Mouse (Mus musculus) neural tube, embryonic 10.5 days (tissue): Measurements from ENCODE around the gene Entr1.
"Not testable (repeated sequence)": the region's sequence is repeated elsewhere in the genome, so short reads cannot be mapped to it uniquely, and the experiment has no call there.

Experiments
- DNase-seq: peaks from one replicate; pipeline ENCODE4 v3.0.0-alpha.2; 2017; ENCODE audit warnings: low spot score; ENCODE audit errors: extremely low spot score

Entr1 gene

DNA sequence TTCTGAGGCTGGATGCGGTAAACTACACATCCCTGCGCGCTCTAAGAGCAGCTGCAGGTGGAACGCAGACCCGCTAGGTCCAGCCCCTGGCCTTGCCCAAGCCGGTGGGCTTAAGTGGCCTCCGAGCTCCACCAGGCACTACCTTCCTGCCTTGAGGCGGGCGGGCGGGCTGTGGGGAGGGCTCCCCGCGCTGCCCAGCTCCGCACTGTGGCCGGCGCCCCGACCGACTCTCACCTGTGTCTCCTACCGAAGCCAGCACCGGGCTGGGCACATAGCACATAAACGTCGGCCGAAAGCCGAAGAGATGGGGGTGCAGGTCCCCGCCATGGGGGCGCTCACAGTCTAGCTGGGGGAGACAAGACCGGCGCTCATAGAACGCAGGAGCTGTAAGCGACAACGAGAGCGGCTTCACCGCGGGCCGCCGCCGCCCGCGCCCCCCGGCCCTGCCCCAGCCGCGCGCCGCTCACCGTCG lies 398 bp downstream of the Entr1 start:
- DNase-seq = peak; percentile 65

DNA sequence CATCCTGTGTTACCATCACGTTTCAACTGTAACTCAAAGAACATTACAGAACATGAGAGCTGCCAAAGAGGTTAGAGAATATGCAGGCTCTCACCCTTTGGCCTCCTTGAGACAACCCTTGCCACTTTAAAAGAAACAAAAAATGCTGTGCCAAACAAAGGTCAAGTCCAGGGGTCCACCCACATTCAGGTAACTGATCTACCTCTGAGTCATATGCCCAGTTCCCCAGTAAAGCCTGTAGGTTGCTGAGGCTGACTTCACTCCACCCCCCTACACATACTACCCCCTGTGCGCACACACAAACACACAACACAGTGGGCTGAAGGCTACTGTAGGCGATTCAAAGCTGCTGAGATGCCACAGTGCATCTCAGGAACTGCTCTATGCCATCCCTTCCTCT lies 1.4 kb downstream of the Entr1 start:
- DNase-seq = no peak

DNA sequence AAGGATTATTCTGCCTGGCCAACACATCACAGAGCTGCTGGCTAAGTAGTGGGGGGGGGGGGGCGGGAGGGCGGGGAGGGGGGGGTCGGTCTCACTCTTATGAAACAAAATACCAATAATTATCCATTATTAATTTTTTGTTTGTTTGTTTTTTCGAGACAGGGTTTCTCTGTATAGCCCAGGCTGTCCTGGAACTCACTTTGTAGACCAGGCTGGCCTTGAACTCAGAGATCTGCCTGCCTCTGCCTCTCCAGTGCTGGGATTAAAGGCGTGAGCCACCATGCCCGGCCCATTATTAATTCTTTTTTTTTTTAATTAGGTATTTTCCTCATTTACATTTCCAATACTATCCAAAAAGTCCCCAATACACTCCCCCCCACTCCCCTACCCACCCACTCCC lies 8.2 kb downstream of the Entr1 start:
- DNase-seq = not testable (repeated sequence)

DNA sequence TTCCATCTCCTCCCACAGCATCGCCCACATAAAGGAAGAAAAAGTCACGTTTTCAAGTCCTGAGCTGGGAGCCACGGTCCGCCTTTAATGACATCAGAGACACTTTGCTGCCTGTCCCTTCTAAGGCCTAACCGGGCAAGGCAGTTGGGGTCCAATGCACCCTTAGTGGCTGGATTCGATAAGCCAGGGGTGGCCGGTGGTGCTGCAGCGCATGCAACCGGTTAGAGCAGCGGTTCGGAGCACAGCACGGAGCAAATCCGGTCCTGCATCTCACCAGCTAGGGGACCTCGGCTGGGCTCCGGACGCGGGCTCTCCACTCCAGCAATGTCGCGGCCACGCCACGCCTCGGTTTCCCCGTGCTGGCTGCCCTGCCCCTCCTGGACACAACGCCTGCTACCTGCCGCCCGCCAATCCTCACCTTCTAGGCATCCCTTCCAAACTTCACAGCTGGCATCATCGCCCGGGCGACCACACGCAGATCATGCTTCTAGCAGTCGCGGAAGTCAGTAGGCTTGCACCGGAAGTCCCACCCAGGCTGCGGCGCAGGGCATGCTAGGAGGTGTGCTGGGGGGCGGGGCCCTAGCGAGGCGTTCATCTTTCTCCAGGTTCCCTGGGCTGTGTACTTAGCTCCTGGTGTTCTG lies 8.9 kb downstream of the Entr1 start, which contains the start of gene Snapc4:
TSS of gene Snapc4 (minus strand) at position 523 of the 641 bp plus-strand sequence.
- peak; percentile 86 for DNase-seq

DNA sequence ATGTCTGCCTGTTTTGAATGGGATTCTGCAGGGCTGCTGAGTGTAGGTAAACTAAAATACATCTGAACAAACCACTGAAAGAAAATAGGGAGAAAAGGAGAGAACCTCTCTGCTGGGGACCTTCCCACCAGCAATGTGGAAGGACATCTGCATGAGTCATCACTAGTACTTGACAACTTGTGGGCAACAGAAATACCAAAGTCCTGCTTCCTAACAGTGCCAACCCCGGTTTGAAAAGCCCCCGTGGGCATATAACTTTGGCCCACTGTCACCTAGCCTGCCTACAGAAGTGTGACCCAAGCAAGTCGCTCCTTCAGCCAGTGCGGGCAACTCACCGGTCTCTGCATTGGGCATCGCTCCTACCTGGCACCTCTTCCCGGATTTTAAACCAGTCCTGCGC lies 16.7 kb downstream of the Entr1 start:
- DNase-seq = no peak

DNA sequence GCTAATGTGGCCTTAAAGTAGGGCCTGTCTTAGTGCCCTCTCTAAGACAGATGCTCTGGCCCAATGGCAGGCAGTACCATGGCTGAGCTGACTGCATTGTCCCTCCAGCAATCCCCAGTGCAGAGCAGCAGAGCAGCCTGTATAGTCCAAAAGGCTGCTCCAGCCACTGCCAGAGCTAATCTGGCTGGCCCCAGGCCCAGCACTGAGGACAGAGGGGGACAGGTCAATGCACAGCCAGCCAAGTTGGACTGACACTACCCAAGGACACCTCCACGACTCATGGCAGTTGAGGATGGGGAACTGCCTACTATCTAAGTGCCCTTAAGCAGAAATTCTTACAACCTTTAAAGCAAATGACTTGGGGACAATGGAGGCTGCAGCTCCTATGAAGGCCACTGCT lies 20.5 kb downstream of the Entr1 start:
- DNase-seq = no peak

DNA sequence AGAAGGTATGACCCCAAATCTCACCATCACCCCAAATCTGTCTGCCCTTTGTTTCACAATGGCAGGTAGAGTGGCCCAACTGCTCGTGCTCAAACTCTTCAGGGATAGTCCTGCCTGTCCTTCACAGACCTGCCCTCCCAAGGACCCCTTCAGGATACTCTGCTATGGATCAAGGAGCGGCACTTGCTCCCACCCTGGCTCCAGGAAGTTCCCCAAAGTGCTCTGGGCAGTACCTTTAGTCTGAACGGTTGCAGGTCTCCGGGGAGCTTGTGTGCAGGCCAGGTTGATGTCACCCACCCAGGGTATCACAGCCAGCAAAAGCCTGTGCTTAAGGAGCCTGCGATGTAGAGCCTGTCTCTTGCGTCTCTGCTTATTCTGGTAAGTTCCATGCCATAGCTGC lies 21.2 kb downstream of the Entr1 start:
- no peak for DNase-seq

DNA sequence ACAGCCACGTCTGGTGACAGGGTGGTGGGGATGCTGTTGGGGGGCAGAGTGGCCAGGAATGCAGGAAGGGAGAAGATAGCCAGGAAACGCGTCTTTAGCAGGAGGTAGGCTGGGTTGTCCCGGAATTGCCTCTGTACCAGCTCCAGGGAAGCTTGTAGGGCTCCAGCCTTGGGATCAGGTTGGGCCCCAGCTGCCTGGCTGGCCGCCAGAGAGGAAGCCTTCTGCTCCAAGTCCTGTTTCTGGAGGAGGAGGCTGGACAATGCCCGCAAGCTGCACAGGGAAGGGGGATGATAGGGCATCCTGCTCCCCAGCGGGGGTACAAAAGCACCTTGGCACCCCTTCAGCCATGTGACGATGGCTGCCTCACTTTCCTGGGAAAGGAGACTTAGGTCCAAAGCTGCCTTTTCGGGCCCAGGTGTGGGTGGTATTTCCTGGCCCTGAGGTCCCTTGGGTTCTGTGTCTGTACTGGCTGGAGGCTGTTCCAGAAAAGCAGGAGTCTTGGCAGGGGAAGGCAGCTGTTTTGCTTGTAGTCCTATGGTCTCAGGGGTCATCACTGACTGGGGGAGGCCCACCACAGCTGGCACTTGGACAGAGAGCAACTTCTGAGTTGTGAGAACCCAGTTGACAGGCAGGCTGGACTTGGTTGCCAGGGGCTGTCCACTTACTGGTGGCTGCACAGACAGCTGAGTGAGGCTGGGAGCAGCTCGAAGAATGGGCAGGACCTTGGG lies 24.2 kb downstream of the Entr1 start:
- no peak for DNase-seq

DNA sequence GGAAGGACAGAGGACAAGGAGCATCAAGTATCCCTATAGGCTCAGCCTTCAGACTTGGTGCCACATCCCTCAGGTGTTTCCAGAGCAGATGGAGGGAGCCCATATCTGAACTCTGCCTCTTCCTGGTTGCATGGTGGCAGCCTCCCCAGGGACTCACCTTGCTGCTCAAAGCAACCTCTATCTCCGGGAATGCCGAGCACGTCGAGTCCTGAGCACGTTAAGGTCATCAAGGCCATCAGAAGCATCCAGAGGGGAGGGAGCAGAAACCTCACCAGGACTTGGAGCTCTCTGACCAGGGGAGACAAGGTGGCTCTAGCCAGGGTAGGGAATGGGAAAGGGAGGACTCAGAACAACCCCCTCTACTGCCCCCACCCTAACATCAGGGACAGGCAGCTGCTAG lies 25.6 kb downstream of the Entr1 start:
- no peak for DNase-seq

DNA sequence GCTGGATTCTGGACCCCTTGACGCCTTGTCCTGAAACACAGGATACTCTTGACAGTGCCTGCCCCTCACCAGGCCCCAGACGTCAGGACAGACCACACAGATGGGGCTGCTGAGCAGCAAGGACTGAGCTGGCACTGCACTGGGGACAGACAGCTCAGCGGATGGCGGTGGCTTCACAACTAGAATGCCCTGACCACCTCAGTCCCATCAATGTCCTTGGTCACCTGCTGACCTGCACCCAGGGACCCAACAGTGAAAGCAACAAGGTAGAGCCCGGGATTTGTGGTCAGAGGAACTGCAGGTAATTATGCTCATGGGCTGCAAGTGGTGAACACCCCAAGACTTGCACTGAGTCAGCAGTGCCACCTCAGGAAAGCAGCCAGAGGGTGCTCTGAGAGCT lies 26.1 kb downstream of the Entr1 start:
- DNase-seq = no peak

DNA sequence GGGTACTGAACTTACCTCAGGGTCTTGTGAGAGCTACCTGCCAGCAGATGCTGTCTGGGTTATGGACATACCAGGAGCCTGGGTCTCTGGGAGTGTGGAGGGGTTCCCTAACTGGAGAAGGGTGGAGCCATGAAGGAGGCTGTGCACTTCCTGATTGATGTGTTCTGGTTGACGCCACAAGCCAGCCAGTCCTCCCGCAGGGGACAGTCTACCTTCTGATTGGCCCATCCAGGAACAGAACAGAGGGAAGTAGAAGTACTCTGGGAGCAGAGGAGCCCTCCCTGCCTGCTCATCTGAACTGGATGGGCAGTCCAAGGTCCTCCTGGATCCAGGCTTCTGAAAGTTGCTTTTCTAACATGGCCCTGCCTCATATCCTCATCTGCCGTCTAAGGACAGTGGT lies 28.3 kb downstream of the Entr1 start, which contains the start of gene Card9:
TSS of gene Card9 (minus strand) at position 147 of the 400 bp plus-strand sequence.
- DNase-seq = no peak

DNA sequence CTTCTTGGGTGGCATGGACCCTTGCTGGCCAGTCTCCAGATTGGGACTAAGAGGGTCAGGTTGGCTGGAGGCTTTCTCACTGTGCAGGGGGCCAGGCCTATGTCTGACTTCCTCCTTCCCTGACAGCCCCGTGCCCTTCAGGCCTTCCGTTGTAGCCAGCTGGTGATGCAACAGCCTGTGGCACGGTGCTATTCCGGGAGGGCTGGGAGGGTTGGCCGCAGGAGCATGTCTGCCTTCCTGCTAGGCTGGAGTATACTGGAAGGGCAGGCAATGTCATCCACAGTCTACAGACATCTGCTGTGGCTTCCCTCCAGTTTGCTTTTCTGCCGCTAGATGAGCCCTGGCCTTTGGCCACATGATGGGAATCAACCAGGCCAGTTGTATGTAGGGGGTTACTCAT lies 29.1 kb downstream of the Entr1 start:
- no peak for DNase-seq

DNA sequence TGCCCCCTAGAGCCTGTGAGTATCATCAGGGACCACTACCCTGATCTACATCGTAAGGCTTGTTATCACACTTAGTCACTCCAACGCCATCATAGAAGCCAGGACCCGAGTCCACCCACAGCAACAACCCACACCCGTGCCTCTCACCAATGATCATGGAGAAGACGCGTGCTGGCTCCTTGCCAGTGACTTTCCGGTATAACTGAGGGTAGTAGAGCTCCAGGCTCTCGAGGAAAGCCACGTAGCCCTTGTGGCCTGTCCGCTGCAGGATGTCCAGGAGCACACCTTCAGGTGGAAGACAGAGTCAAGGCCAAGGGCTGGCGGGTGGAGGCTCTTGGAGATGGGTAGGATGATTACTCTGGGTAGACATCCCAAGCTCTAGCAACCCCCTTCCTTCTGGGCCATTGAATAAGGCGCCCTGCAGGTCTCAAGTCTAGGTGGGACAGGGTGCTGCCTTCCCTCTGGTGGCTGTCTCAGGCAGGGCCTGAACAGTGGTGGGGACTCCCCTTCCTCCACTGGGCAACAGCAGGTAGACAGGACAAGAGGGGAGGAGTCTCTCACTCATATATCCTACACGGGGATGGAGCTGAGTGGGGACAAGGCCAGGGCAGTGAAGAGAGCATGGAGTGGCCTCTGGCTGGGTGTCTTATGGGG lies 30.3 kb downstream of the Entr1 start:
- no peak for DNase-seq

DNA sequence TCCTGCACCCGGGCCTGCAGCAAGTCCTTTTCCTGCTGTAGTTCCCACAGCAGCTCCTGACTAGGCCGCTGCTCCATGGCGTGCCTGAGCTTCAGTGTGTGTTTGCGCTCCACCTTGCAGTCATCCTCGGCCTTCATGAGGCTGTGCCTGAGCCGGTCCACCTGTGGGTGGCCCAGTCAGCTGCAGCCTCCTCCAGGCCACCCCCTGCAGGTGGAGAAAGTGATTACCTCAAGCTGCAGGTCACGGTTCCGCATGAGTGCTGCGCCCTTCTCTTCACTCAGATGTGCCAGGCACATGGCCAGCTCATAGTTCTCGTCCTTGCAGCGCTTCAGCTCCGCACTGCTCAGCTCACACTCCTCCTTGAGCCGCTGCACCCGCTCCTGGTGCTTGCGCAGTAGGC lies 31.6 kb downstream of the Entr1 start:
- no peak for DNase-seq

DNA sequence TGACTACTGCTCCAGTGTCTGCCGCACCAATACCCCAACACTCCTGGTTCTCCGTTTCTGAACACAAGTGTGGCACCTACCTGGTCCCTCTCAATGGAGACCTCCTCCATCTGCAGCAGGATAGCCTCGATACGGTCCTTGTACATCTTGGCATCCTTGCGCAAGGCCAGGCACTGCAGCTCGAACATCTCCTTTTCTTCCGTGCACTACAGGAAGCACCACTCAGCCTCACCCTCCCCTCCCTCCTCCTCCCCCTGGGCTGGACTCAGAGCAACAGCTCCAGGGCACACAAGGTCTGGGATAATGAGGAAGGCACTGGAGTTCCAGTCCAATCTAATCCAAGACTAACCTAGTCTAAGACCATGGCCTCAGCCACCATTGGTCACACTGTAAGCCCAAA lies 32.4 kb downstream of the Entr1 start:
- DNase-seq = no peak

DNA sequence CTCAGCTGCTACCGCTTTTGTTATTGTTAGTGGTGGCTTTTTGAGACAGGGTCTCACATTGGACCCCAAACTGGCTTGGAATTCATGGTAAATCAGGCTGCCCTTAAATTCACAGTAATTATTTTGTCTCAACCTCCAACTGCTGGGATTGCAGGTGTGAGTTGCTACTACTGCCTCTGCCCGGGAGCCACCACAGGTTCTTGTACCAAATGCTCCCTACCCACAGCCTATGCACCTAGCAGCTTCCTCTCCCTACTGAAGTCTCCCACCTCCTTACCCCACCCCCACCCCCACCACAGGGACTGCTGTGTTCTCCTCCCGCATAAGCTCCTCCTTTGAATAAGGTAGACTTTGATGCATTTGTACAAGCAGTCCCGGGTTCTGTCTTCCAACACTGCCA lies 32.9 kb downstream of the Entr1 start:
- no peak for DNase-seq

DNA sequence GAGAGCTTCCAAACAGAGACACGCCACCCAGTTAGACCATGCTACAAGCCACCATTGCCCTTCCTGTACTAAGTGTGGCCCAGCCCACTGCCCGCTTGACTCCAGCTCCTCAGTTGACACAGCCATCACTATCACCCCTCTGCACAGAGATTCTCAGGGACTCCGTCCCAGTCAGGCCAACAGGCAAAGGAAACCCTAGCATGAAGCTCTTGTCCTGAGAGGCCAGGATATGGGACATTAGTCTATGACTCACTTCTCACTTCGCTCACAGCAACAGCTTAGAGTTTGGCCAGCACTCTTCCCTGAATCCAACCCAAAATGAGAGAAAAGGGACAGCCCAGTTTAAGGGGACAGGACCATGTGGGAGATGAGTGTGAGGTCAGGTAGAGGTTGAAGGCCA lies 34.7 kb downstream of the Entr1 start:
- no peak for DNase-seq

DNA sequence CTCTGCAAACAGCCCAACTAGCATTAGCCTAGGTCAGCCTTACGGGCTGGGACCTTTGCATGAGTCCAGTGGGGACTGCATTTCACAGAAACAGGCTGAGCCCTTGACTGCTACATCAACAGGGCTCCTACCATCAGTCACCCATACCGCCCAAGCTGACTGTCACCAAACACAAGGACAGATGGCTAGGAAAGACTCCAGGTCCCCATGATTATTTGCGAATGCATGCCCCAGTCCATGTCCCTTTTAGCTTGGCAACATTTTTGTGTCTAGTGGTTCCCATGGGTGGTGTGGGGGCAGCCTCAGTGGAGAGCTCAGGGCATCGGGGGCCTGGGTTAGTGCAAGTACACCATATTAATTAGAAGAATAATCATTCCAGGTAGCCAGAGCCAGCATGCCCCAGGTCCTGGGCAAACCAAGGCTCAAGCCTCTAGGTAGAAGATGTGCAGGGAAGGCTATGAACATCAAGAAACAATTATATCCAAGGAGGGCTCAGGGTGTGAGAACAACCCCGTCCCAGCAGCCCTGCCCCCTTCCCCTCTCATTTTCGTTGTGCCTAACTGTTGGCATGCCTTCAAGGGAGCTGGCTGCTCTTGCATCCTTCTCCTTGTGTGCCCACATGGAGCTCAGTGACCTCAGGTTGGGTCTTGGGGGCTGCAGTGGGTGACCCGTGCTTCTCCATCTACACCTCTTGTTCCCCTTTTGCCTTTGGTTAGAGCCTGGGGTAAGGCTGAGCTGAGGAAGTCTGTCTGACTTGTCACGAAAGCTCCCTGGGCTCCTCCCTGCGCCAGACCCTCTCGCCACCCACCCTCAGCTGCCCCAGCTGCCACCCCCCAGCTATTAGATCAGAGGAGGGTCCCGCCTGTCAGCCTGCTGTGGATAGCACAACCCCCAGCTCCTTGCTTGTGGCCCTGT lies 35.8 kb downstream of the Entr1 start:
- DNase-seq = no peak

DNA sequence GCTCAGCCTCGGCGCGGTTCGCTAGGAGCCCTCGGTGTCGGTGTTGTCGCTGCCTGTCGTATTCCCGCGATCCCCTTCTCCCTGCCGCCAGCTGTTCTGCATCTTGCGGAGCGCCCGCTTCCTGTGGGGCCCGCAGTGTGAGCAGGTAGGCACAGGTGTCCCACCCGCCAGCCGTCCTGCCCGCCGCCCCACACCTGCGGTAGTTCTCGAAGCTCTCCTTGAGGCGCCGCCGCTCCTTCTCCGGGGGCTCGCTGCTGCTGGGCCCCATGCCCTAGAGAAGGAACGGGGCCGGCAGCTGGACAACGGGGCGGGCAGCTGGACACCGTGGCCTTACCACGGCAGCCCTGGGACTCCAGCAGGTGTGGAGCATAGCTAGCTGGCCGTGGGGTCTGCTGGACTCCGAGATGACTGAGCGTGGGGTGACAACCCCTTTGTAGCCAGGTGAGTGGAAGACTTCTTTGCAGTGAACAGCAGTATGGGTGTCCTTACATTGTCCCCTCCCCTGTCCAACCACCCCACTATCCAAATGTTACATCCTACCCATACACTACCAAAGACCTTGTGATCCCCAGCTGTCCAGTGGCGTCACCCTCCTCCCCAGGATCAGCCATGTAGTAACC lies 36.7 kb downstream of the Entr1 start:
- DNase-seq = no peak

DNA sequence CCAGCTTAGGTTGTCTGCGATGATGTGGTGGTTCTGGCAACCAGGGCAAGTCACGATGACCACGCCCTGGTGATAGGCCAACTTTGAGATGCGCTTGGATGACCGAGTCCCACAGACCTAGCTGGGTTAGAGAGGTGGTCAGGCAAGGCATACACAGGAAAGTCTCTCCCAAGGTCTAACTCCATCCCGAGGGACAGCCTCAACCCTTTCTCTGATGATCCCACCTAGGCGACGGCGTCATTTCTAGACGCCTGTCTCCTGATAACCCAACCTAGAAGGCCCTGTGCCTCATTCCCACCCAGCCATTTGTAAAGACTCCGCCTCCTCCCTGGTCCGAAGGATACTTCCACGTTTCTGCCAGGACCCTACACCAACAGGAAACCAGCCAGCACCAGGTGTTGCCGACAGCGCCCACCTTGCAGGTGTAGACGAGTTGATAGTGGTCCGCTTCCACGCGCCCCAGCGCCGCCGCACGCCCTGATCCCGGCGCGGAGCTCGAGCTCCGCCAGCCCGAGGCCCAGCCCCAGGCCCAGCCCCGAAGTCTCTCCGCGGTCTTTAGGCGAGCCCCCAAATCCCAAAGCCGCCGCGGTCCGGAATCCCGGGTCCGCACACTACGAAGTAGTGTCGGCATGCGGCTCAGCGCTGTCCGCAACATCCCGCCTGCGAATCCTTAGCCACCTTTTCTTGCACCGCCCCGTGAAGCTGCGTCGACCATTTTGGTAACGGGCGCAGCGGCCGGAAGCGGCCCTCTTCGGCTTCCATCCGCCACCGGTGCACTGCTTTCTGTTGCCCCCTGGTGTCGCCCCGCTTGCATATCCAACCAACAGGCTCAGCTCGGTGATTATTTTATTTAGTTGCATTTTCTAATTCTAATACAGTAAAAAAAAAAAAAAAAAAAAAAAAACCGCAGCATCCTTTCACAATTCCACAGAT lies 37.5 kb downstream of the Entr1 start, which contains the start of gene Dnlz:
TSS of gene Dnlz (minus strand) at position 753 of the 933 bp plus-strand sequence.
- peak; percentile 91 for DNase-seq
